27 mouse cellular contexts compared by ENCODE assay signal in the genomic region with DNA sequence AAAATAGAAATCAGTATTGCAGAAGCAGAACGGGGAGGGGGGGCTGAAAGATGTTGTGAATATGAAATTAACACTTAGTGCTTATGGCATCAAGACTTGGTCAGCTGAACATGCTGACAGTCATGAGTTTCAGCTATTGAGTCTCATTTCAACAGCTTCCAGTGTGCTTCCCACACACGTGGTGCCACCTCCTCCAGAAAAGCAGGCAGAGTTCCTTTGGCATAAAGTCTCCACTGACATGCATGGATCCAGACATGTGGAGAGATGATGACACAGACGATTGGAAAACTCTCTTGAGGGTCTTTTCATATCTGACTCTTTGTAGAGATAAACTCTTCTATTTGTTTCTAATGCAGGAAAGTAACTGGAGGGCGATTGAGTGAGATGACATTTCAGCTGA. TPM values are rescaled to one million over a fixed set of nuclear protein-coding genes. Genes with fewer than 3 reads are reported as not detected.
"Had no signal": no experiment of that assay in that cellular context is flagged by ENCODE, and none has a peak within 500 bp of the region (broad histone marks: within the 10 kb centered on the region; RNA-seq: fewer than 3 reads in every experiment).

No protein-coding gene starts in this region.

- DNase-seq: gastrocnemius, adult 2 months; gastrocnemius, postnatal 10 days; gastrocnemius, postnatal 25 days; heart, adult 2 months; heart, postnatal 10 days; heart, postnatal 4 days; kidney, adult 11 months; kidney, adult 2 months; kidney, adult 9 months; kidney, postnatal 14 days; kidney, postnatal 36 days; layer of hippocampus, adult 9-11 months; layer of hippocampus, postnatal 36 days; left cerebral cortex, postnatal 4 days had no signal

- H3K9me3 ChIP-seq: hindbrain, embryonic 10.5 days; hindbrain, embryonic 12.5 days; intestine, embryonic 15.5 days; kidney, embryonic 15.5 days; limb, embryonic 13.5 days; limb, embryonic 15.5 days; liver, embryonic 12.5 days had no signal

- H3K27ac ChIP-seq: gastrocnemius, adult 2 months; heart, adult 2 months; hindbrain, embryonic 10.5 days; hindbrain, embryonic 12.5 days; hindbrain, embryonic 14.5 days; intestine, embryonic 15.5 days; kidney, embryonic 15.5 days; kidney, postnatal 0 days; limb, embryonic 13.5 days; limb, embryonic 15.5 days; liver, embryonic 12.5 days; liver, embryonic 14.5 days had no signal

- H3K9ac ChIP-seq: hindbrain, embryonic 12.5 days; hindbrain, embryonic 14.5 days; intestine, embryonic 15.5 days; kidney, embryonic 15.5 days; limb, embryonic 13.5 days; limb, embryonic 15.5 days; liver, embryonic 12.5 days; liver, embryonic 14.5 days had no signal

- H3K4me2 ChIP-seq: heart, embryonic 11.5 days; hindbrain, embryonic 12.5 days; hindbrain, embryonic 14.5 days; intestine, embryonic 15.5 days; kidney, embryonic 15.5 days; limb, embryonic 13.5 days; limb, embryonic 15.5 days; liver, embryonic 12.5 days had no signal

- H3K4me1 ChIP-seq: hindbrain, embryonic 10.5 days; hindbrain, embryonic 12.5 days; intestine, embryonic 15.5 days; kidney, embryonic 15.5 days; limb, embryonic 13.5 days; limb, embryonic 15.5 days; liver, embryonic 12.5 days had no signal

- H3K36me3 ChIP-seq: hindbrain, embryonic 10.5 days; hindbrain, embryonic 12.5 days; intestine, embryonic 15.5 days; kidney, embryonic 15.5 days; limb, embryonic 13.5 days; limb, embryonic 15.5 days; liver, embryonic 12.5 days had no signal

- H3K27me3 ChIP-seq: hindbrain, embryonic 12.5 days; intestine, embryonic 15.5 days; kidney, embryonic 15.5 days; limb, embryonic 13.5 days; limb, embryonic 15.5 days; liver, embryonic 12.5 days had no signal

- H3K4me3 ChIP-seq: gastrocnemius, adult 2 months; heart, adult 2 months; hindbrain, embryonic 10.5 days; hindbrain, embryonic 12.5 days; intestine, embryonic 15.5 days; kidney, embryonic 15.5 days; limb, embryonic 13.5 days; limb, embryonic 15.5 days; liver, embryonic 12.5 days had no signal

- ATAC-seq: hindbrain, embryonic 16.5 days; inflammation-experienced regulatory T-cells, adult 6 months; intestine, embryonic 15.5 days; liver, embryonic 12.5 days had no signal

RNA-seq across cellular contexts. Expression of a gene that starts 14.4 kb away (rescaled TPM):
- polyA plus RNA-seq: liver, embryonic 12.5 days had no signal
